Mouse (Mus musculus) intestine, postnatal 0 days (tissue): ENCODE measurements at regions not wholly inside any gene's neighbourhood (a gene's known extent, or its start where the extent isn't known, plus 50 kb on each side); places are given as distances from the start of the nearest gene placed in this dataset.

Experiments used
- ATAC-seq: fragments of 200-750 bp; cut with Nextera tagmentation; 2 replicates; pipeline ENCODE4 v1.8.0; 2017; ENCODE audit warnings: mild to moderate bottlenecking, moderate TSS enrichment, moderate library complexity
- H3K27ac ChIP-seq: fragments of 300-500 bp; sonication (generic); 2 replicates; pipeline ENCODE4 v1.5.1; 2014; ENCODE audit warnings: mild to moderate bottlenecking, low read depth, low read length, moderate library complexity
- H3K27me3 ChIP-seq: fragments of 300-500 bp; sonication (generic); replicated peaks from 2 replicates; pipeline ENCODE4 v1.6.1; 2014; ENCODE audit warnings: low read length, mixed read lengths; ENCODE audit not compliant: control insufficient read depth, insufficient read depth
- H3K36me3 ChIP-seq: fragments of 300-500 bp; sonication (generic); 2 replicates; pipeline ENCODE4 v1.6.1; 2014; ENCODE audit warnings: mild to moderate bottlenecking, moderate library complexity; ENCODE audit not compliant: control insufficient read depth, insufficient read depth
- H3K4me1 ChIP-seq: fragments of 300-500 bp; sonication (generic); replicated peaks from 2 replicates; pipeline ENCODE4 v1.6.1; 2014; ENCODE audit warnings: antibody characterized with exemption, low read length, mixed read lengths; ENCODE audit not compliant: control insufficient read depth, insufficient read depth
- H3K4me2 ChIP-seq: fragments of 300-500 bp; sonication (generic); replicated peaks from 2 replicates; pipeline ENCODE4 v1.6.1; 2014; ENCODE audit warnings: low read depth, mild to moderate bottlenecking, moderate library complexity
- H3K4me3 ChIP-seq: fragments of 300-500 bp; sonication (generic); 2 replicates; pipeline ENCODE4 v1.5.1; 2014; ENCODE audit warnings: low read depth, low read length
- H3K9ac ChIP-seq: fragments of 300-500 bp; sonication (generic); 2 replicates; pipeline ENCODE4 v1.6.1; 2014; ENCODE audit warnings: mild to moderate bottlenecking, low read depth, low read length
- H3K9me3 ChIP-seq: fragments of 300-500 bp; sonication (generic); 2 replicates; pipeline ENCODE4 v1.6.1; 2016; ENCODE audit warnings: mixed run types; ENCODE audit not compliant: control insufficient read depth
- CTCF ChIP-seq: sonication (generic); IDR thresholded peaks from 2 replicates; pipeline ENCODE4 v1.5.1; 2016; ENCODE audit warnings: low read depth, mild to moderate bottlenecking, control low read depth, antibody characterized with exemption, moderate library complexity
- WGBS: fragments of 180-500 bp; shearing (Covaris S2); extraction: QIAGEN DNeasy Blood & Tissue Kit; methylation state at CpG from one replicate; pipeline ENCODE4 v1.1.7; 2014; 5-methylcytosine and 5-hydroxymethylcytosine counted together

DNA sequence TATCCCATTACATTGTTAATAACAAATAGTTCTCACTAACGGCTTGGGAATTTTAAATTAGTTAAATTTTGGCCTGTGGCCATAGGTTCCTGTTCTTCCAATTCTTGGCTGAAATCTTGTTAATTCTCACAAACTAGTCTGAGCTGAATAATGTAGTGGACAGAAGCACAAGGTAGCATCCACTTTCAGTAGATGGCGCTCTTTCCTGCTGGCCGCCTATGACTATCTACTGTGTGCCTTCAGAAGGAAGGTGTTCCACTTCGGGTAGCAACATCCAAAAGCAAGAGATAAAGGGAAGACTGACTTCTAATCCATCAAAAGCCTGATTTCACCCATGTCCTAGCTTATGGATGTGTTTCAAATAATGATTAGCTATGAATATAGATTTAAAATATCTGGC is 172.9 kb downstream of the Sqor start:
- WGBS, result 43% methylated on average over 4 of the region's 4 CpGs
- no peak overlapping the region for H3K4me3 ChIP-seq

DNA sequence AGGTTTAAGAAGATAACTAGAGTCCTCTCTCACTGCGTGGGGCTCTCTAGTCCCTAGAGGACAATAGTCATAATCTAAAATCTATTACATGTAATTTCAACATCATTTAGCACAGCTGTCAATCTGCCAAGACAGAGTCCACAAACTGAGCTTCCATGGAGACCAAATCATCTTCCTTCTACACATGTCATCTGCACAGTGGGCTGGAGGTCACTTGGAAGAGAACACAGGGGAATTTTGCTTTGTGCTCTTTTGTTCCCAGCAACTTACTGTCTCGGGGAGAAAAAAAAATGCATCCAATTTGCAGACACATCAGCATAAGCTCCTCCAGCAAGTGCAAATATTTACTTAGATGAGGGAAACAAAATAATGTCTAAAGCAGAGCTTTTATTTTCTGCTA is 179.8 kb downstream of the Sqor start:
- Histone ChIP-seq H3K9ac (no peak overlapping the region), H3K4me3 (no peak overlapping the region), H3K27me3 (no peaks in the 10 kb centered on the region), H3K36me3 (no peaks in the 10 kb centered on the region), H3K4me2 (no peak overlapping the region), H3K27ac (no peak overlapping the region), H3K4me1 (no peaks in the 10 kb centered on the region), H3K9me3 (no peaks in the 10 kb centered on the region)
- ATAC-seq, result no peak
- no peak for TF ChIP-seq CTCF
- WGBS, result 47% methylated on average over 2 of the region's 2 CpGs

More for the DNA sequence above, 172.9 kb downstream of the Sqor start:
- no peak overlapping the region for H3K4me2 ChIP-seq
- no peak overlapping the region for H3K27ac ChIP-seq
- H3K4me1 ChIP-seq, result no peaks in the 10 kb centered on the region
- no peaks in the 10 kb centered on the region for H3K36me3 ChIP-seq
- H3K9me3 ChIP-seq, result no peaks in the 10 kb centered on the region
- TF ChIP-seq CTCF, result peak; percentile 63
- H3K27me3 ChIP-seq, result no peaks in the 10 kb centered on the region
- ATAC-seq, result no peak
- H3K9ac ChIP-seq, result no peak overlapping the region

DNA sequence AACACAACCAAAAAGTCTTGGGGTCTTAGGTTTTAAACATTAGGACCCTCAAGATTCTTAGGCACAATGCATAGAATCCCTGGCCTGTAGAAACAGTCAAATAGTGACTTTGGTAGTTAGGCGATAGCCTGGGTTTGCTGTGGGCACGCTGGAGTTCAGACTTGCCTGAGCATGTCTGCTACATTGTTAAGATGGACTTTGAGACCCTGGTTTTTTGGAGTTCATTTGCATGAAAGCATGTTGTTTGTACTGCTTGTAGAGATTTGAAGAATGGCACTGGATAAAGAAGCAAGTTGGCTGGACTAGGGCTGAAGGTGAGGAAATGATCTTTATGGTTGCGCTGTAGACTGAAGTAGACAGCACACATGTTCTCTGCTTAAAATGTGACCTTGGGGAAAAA is 180.9 kb downstream of the Sqor start:
- H3K9me3 ChIP-seq, result no peaks in the 10 kb centered on the region
- H3K4me3 ChIP-seq, result no peak overlapping the region
- H3K27ac ChIP-seq, result no peak overlapping the region
- H3K4me1 ChIP-seq, result no peaks in the 10 kb centered on the region
- no peaks in the 10 kb centered on the region for H3K36me3 ChIP-seq
- H3K9ac ChIP-seq, result no peak overlapping the region
- no peak overlapping the region for H3K4me2 ChIP-seq
- TF ChIP-seq CTCF, result no peak
- no peak for ATAC-seq
- no peaks in the 10 kb centered on the region for H3K27me3 ChIP-seq
- WGBS, result 86% methylated on average over 3 of the region's 3 CpGs

DNA sequence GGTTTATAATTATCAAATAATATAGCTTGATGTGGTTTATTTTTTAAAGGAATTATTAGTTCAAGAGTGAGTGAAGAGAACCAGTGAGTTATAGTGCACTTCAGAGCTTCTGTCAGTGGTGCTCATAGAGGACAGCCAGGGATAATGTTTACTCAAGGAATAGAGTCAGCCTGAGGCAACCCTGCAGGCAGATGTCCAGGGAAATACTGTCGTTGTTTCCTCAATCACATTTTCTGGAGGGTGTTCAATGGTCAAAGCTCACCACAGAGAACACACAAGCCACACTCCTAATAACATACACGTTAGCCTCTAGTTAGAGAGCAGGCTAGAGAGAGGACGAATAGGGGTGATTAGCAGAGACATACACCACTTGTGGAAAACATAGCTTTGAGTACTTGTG is 184.0 kb downstream of the Sqor start:
- Histone ChIP-seq H3K27me3 (no peaks in the 10 kb centered on the region), H3K36me3 (no peaks in the 10 kb centered on the region), H3K9ac (no peak overlapping the region), H3K4me1 (no peaks in the 10 kb centered on the region), H3K27ac (no peak overlapping the region), H3K4me2 (no peak overlapping the region), H3K9me3 (no peaks in the 10 kb centered on the region), H3K4me3 (no peak overlapping the region)
- no peak for TF ChIP-seq CTCF
- ATAC-seq, result no peak
- WGBS, result 69% methylated on average over 3 of the region's 3 CpGs

DNA sequence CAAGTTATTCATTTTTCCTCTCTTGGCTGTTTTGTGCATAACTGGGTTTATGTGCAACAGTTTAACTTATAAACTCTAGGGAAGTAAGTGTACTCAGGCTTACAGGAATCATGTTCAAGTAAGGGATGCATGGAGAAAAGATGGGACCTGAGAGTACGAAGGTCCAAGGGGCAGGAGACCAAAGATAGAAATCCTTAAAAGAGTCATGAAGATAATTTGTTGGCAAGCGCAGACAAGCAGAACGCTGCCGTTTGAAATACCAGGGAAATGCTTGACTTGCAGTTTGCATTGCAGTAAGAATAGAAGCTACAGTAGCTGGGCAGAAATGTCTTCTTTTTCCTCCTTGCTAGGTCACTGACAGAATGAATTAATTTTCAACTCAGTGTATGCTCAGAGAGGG is 196.7 kb downstream of the Sqor start:
- Histone ChIP-seq H3K36me3 (no peaks in the 10 kb centered on the region), H3K27ac (no peak overlapping the region), H3K9me3 (no peaks in the 10 kb centered on the region), H3K4me3 (no peak overlapping the region), H3K4me1 (no peaks in the 10 kb centered on the region), H3K4me2 (no peak overlapping the region), H3K27me3 (no peaks in the 10 kb centered on the region), H3K9ac (no peak overlapping the region)
- ATAC-seq, result no peak
- 89% methylated on average over 4 of the region's 4 CpGs for WGBS
- TF ChIP-seq CTCF, result no peak

DNA sequence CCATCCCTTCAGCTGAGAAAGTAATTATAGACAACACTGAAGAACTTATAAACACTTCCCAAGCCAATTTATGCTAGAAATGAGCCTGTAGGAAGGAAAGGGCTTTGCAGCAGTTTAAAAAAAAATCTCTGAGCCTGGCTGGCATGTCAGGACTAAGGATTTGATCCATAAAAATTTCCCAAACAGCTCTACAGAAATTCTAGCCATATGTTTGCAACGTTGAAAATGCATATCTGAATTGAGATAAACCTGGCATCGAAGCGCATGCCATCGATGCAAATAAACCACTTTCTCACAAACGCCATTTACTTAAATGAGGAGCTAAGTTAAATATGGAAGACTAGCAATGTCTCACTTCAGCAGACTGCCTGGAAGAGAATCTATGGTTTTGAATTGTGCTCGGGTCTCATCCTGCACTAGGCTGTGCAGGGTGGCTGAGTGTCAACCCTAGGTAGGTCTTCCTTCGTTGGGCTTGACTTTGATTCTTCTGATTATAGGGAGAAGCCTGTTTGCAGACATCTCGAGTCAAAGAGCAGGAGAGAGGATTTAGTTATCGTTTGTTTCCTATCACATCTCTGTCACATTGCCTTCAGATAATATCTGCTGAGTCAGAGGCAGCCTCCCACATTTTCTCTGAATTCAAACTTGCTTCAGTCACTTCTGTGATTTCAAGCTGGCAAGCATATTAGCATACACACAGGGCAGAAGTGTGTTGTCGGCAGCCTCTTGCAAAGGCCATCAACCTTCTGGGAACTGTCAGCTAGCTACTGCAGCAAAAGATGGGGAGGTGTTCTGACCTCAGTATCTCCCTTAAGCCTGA is 204.0 kb downstream of the Sqor start:
- Histone ChIP-seq H3K4me1 (no peaks in the 10 kb centered on the region), H3K4me3 (no peak overlapping the region), H3K36me3 (no peaks in the 10 kb centered on the region), H3K4me2 (no peak overlapping the region), H3K9me3 (no peaks in the 10 kb centered on the region), H3K27me3 (no peaks in the 10 kb centered on the region), H3K27ac (no peak overlapping the region), H3K9ac (no peak overlapping the region)
- 64% methylated on average over 10 of the region's 10 CpGs for WGBS
- no peak for TF ChIP-seq CTCF
- ATAC-seq, result no peak
